Mouse (Mus musculus): ENCODE measurements around the gene 4931417E11Rik. TPM values are rescaled to one million over a fixed set of nuclear protein-coding genes. Genes with fewer than 3 reads are reported as not detected.

4931417E11Rik gene
- polyA plus RNA-seq, 1 experiment from 2014 or later = not detected

- Histone ChIP-seq H3K36me3 (ENCODE audit: insufficient read depth, low read length) (no peaks in the 10 kb centered on the region), H3K27ac (no peak overlapping the region), H3K9me3 (replicated peaks; ENCODE audit: low read length) (no peaks in the 10 kb centered on the region), H3K4me1 (replicated peaks; ENCODE audit: insufficient read depth, low read length) (no peaks in the 10 kb centered on the region), H3K4me2 (ENCODE audit: low read length) (no peak overlapping the region), H3K27me3 (ENCODE audit: insufficient read depth, low read length) (no peaks in the 10 kb centered on the region), H3K9ac (ENCODE audit: low read depth, low read length) (no peak overlapping the region), H3K4me3 (replicated peaks; ENCODE audit: low read depth, low read length) (no peak overlapping the region)
- WGBS = 58% methylated on average over 3 of the region's 3 CpGs
- no peak for TF ChIP-seq CTCF (IDR thresholded peaks at IDR 0.05; ENCODE audit: low read depth)
- DNase-seq (ENCODE audit: low spot score) (peak; percentile 9), ATAC-seq (replicated peaks; ENCODE audit: low FRiP score, low read depth) (peak; percentile 92)
Measured at GRCm38 (mm10) chr6:73466084-73466483, 3.4 kb downstream of the 4931417E11Rik start.

GRCm38 (mm10) chr6:73462543-73462942 is 6.9 kb downstream of the 4931417E11Rik start:
- no peaks in the 10 kb centered on the region for H3K36me3 ChIP-seq (ENCODE audit: insufficient read depth, low read length)
- H3K4me3 ChIP-seq (replicated peaks; ENCODE audit: low read depth, low read length) = no peak overlapping the region
- H3K27me3 ChIP-seq (ENCODE audit: insufficient read depth, low read length) = no peaks in the 10 kb centered on the region
- no peaks in the 10 kb centered on the region for H3K9me3 ChIP-seq (replicated peaks; ENCODE audit: low read length)
- peak; percentile 41; the same call in 1 of the 2 replicates for ATAC-seq (replicated peaks; ENCODE audit: low FRiP score, low read depth)
- no peak overlapping the region for H3K9ac ChIP-seq (ENCODE audit: low read depth, low read length)
- H3K4me1 ChIP-seq (replicated peaks; ENCODE audit: insufficient read depth, low read length) = no peaks in the 10 kb centered on the region
- H3K4me2 ChIP-seq (ENCODE audit: low read length) = no peak overlapping the region
- WGBS = 51% methylated on average over 5 of the region's 5 CpGs
- peak; percentile 7 for DNase-seq (ENCODE audit: low spot score)
- no peak for TF ChIP-seq CTCF (IDR thresholded peaks at IDR 0.05; ENCODE audit: low read depth)
- peak overlapping the region; percentile 13; the same call in 1 of the 2 replicates for H3K27ac ChIP-seq

- H3K27me3 ChIP-seq (ENCODE audit: insufficient read depth, low read length) = no peaks in the 10 kb centered on the region
- 27% methylated on average over 3 of the region's 3 CpGs for WGBS
- TF ChIP-seq CTCF (IDR thresholded peaks at IDR 0.05; ENCODE audit: low read depth) = no peak
- ATAC-seq (replicated peaks; ENCODE audit: low FRiP score, low read depth) (no peak), DNase-seq (ENCODE audit: low spot score) (no peak)
- no peaks in the 10 kb centered on the region for H3K9me3 ChIP-seq (replicated peaks; ENCODE audit: low read length)
- no peaks in the 10 kb centered on the region for H3K4me1 ChIP-seq (replicated peaks; ENCODE audit: insufficient read depth, low read length)
- no peak overlapping the region for H3K27ac ChIP-seq
- no peak overlapping the region for H3K4me2 ChIP-seq (ENCODE audit: low read length)
- no peaks in the 10 kb centered on the region for H3K36me3 ChIP-seq (ENCODE audit: insufficient read depth, low read length)
- no peak overlapping the region for H3K9ac ChIP-seq (ENCODE audit: low read depth, low read length)
- no peak overlapping the region for H3K4me3 ChIP-seq (replicated peaks; ENCODE audit: low read depth, low read length)
Measured at GRCm38 (mm10) chr6:73433912-73434311, 35.6 kb downstream of the 4931417E11Rik start.

- no peaks in the 10 kb centered on the region for H3K36me3 ChIP-seq (ENCODE audit: insufficient read depth, low read length)
- no peak for TF ChIP-seq CTCF (IDR thresholded peaks at IDR 0.05; ENCODE audit: low read depth)
- peak; percentile 36 for DNase-seq (ENCODE audit: low spot score)
- H3K27me3 ChIP-seq (ENCODE audit: insufficient read depth, low read length) = no peaks in the 10 kb centered on the region
- WGBS = 20% methylated on average over 14 of the region's 14 CpGs
- no peak overlapping the region for H3K4me3 ChIP-seq (replicated peaks; ENCODE audit: low read depth, low read length)
- no peaks in the 10 kb centered on the region for H3K9me3 ChIP-seq (replicated peaks; ENCODE audit: low read length)
- ATAC-seq (replicated peaks; ENCODE audit: low FRiP score, low read depth) = no peak
- peaks cover 5% of the 10 kb centered on the region; the same call in 1 of the 2 replicates for H3K4me1 ChIP-seq (replicated peaks; ENCODE audit: insufficient read depth, low read length)
- H3K27ac ChIP-seq = no peak overlapping the region
- H3K4me2 ChIP-seq (ENCODE audit: low read length) = 0 out of 2 replicates have a peak overlapping the region, but pooled peaks have one; percentile 15
- no peak overlapping the region for H3K9ac ChIP-seq (ENCODE audit: low read depth, low read length)
Measured at GRCm38 (mm10) chr6:73428618-73429336, 40.7 kb downstream of the 4931417E11Rik start.

- ATAC-seq (replicated peaks; ENCODE audit: low FRiP score, low read depth) = no peak
Measured at GRCm38 (mm10) chr6:73427273-73427812, 42.1 kb downstream of the 4931417E11Rik start.

More at GRCm38 (mm10) chr6:73427273-73427812, 42.1 kb downstream of the 4931417E11Rik start:
- 24% methylated on average over 1 of the region's 1 CpGs for WGBS
- TF ChIP-seq CTCF (IDR thresholded peaks at IDR 0.05; ENCODE audit: low read depth) = no peak
- Histone ChIP-seq H3K4me3 (replicated peaks; ENCODE audit: low read depth, low read length) (no peak overlapping the region), H3K9ac (ENCODE audit: low read depth, low read length) (no peak overlapping the region), H3K9me3 (replicated peaks; ENCODE audit: low read length) (no peaks in the 10 kb centered on the region), H3K4me1 (replicated peaks; ENCODE audit: insufficient read depth, low read length) (peaks cover 5% of the 10 kb centered on the region; the same call in 1 of the 2 replicates), H3K4me2 (ENCODE audit: low read length) (no peak overlapping the region), H3K27me3 (ENCODE audit: insufficient read depth, low read length) (no peaks in the 10 kb centered on the region), H3K36me3 (ENCODE audit: insufficient read depth, low read length) (no peaks in the 10 kb centered on the region), H3K27ac (no peak overlapping the region)
- DNase-seq (ENCODE audit: low spot score) = peak; percentile 19

Other genes starting within 250 kb of the 4931417E11Rik start
- gene Dnah6, start 248.0 kb downstream of the 4931417E11Rik start, polyA plus RNA-seq (2015; fragmentation: Nextera tagmentation; extraction: Ambion mirVana) = 0.05 and 0.09 TPM in 2 replicates
- 307 and 315 TPM in 2 replicates for gene Suclg1, start 221.3 kb downstream of the 4931417E11Rik start, polyA plus RNA-seq (2015; fragmentation: Nextera tagmentation; extraction: Ambion mirVana)